Mouse (Mus musculus) megakaryocyte-erythroid progenitor cell, adult 5-6 weeks (primary cell): ENCODE data around the gene Slc43a2. TPM values are rescaled to one million over a fixed set of nuclear protein-coding genes. Genes with fewer than 3 reads are reported as not detected.

Experiments used
- total RNA-seq, 2 experiments: library from RNA; stranded (forward) in 1 of 2; stranded (reverse) in 1 of 2; fragments of 200-1000, 215-1000 nt in 1 of 2; fragments of >200 nt in 1 of 2; fragmentation: Nextera tagmentation in 1 of 2; gene quantifications; 2 replicates each; pipeline ENCODE4 v1.2.3; 2014 to 2017

Slc43a2 gene
- total RNA-seq, 2 experiments from 2014 or later = 2.2 to 2.9 TPM

Other genes starting within 250 kb of the Slc43a2 start
- 96.8 and 101 TPM in 2 replicates for gene Rpa1, start 183.4 kb upstream of the Slc43a2 start, total RNA-seq (2014; fragmentation: Nextera tagmentation)
- 168 and 179 TPM in 2 replicates for gene Rpa1, start 183.4 kb upstream of the Slc43a2 start, total RNA-seq (2017)
- 4.0 and 12.1 TPM in 2 replicates for gene Smyd4, start 183.3 kb upstream of the Slc43a2 start, total RNA-seq (2014; fragmentation: Nextera tagmentation)
- 9.2 and 16.7 TPM in 2 replicates for gene Smyd4, start 183.3 kb upstream of the Slc43a2 start, total RNA-seq (2017)
- 0.59 TPM in 1 of 2 replicates, not detected in the other for gene Serpinf1, start 109.0 kb upstream of the Slc43a2 start, total RNA-seq (2014; fragmentation: Nextera tagmentation)
- gene Serpinf1, start 109.0 kb upstream of the Slc43a2 start, total RNA-seq (2017) = 0.47 and 6.4 TPM in 2 replicates
- gene Serpinf2, start 92.1 kb upstream of the Slc43a2 start, total RNA-seq (2014; fragmentation: Nextera tagmentation) = 1.3 TPM in 1 of 2 replicates, not detected in the other
- gene Serpinf2, start 92.1 kb upstream of the Slc43a2 start, total RNA-seq (2017) = not detected in 2 replicates
- gene Wdr81, start 77.0 kb upstream of the Slc43a2 start, total RNA-seq (2014; fragmentation: Nextera tagmentation) = 24.6 and 32.2 TPM in 2 replicates
- 7.1 and 23.4 TPM in 2 replicates for gene Wdr81, start 77.0 kb upstream of the Slc43a2 start, total RNA-seq (2017)
- 13.8 and 19.9 TPM in 2 replicates for gene Tlcd2, start 70.0 kb upstream of the Slc43a2 start, total RNA-seq (2014; fragmentation: Nextera tagmentation)
- gene Tlcd2, start 70.0 kb upstream of the Slc43a2 start, total RNA-seq (2017) = 9.5 and 14.7 TPM in 2 replicates
- gene Prpf8, start 44.9 kb upstream of the Slc43a2 start, total RNA-seq (2014; fragmentation: Nextera tagmentation) = 160 and 198 TPM in 2 replicates
- gene Prpf8, start 44.9 kb upstream of the Slc43a2 start, total RNA-seq (2017) = 118 and 144 TPM in 2 replicates
- 1.5 TPM in 1 of 2 replicates, not detected in the other for gene Rilp, start 21.6 kb upstream of the Slc43a2 start, total RNA-seq (2014; fragmentation: Nextera tagmentation)
- 0.72 TPM in 1 of 2 replicates, not detected in the other for gene Rilp, start 21.6 kb upstream of the Slc43a2 start, total RNA-seq (2017)
- 1.0 TPM in 1 of 2 replicates, not detected in the other for gene Scarf1, start 18.2 kb upstream of the Slc43a2 start, total RNA-seq (2014; fragmentation: Nextera tagmentation)
- 0.65 TPM in 1 of 2 replicates, not detected in the other for gene Scarf1, start 18.2 kb upstream of the Slc43a2 start, total RNA-seq (2017)
- gene Pitpna, start 56.4 kb downstream of the Slc43a2 start, total RNA-seq (2014; fragmentation: Nextera tagmentation) = 69.0 and 96.5 TPM in 2 replicates
- 46.2 and 58.2 TPM in 2 replicates for gene Pitpna, start 56.4 kb downstream of the Slc43a2 start, total RNA-seq (2017)
- 33.8 and 34.5 TPM in 2 replicates for gene Inpp5k, start 99.3 kb downstream of the Slc43a2 start, total RNA-seq (2014; fragmentation: Nextera tagmentation)
- gene Inpp5k, start 99.3 kb downstream of the Slc43a2 start, total RNA-seq (2017) = 19.9 and 26.5 TPM in 2 replicates
- gene Myo1c, start 118.8 kb downstream of the Slc43a2 start, total RNA-seq (2014; fragmentation: Nextera tagmentation) = 36.5 and 37.4 TPM in 2 replicates
- 13.5 and 32.6 TPM in 2 replicates for gene Myo1c, start 118.8 kb downstream of the Slc43a2 start, total RNA-seq (2017)
- 33.0 and 38.5 TPM in 2 replicates for gene Crk, start 147.6 kb downstream of the Slc43a2 start, total RNA-seq (2014; fragmentation: Nextera tagmentation)
- 29.5 and 39.8 TPM in 2 replicates for gene Crk, start 147.6 kb downstream of the Slc43a2 start, total RNA-seq (2017)
- gene Ywhae, start 201.2 kb downstream of the Slc43a2 start, total RNA-seq (2014; fragmentation: Nextera tagmentation) = 346 and 395 TPM in 2 replicates
- 314 and 400 TPM in 2 replicates for gene Ywhae, start 201.2 kb downstream of the Slc43a2 start, total RNA-seq (2017)